Mouse (Mus musculus) cortical plate, adult 2 months (tissue): ENCODE measurements around the gene Aff1.

ENCODE experiments used
- CTCF ChIP-seq: fragments of 200-500 bp; IDR thresholded peaks from 2 replicates; pipeline ENCODE4 v1.5.1; 2011; ENCODE audit warnings: mild to moderate bottlenecking, control low read depth, low read length; ENCODE audit not compliant: insufficient read depth; ENCODE audit errors: extremely low read depth
- POLR2A ChIP-seq: fragments of 200-500 bp; IDR thresholded peaks from 2 replicates; pipeline ENCODE4 v1.6.1; 2011; ENCODE audit warnings: mild to moderate bottlenecking, low read length, control low read depth; ENCODE audit not compliant: insufficient read depth; ENCODE audit errors: extremely low read depth

DNA sequence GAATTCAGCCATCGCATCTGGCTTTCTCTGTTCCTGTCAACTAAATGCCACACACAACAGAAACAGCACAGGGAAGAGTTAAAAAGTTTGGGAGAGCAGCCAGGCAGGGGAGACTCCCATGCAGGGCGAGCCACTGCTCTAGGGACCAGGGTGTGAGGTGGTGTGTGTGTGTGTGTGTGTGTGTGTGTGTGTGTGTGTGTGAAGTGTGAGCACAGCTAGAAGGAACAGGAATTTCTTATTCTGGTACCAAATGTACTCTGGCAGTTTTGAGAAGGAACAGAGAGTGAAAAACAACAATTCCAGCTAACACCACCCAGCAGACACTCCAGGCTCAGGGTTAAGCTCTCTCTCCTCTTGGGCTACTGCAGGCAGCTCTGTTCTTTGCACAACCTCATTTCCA lies 96.8 kb downstream of the Aff1 start:
- TF ChIP-seq CTCF (no peak), POLR2A (no peak)
